Mouse (Mus musculus): ENCODE measurements at regions not wholly inside any gene's neighbourhood (a gene's known extent, or its start where the extent isn't known, plus 50 kb on each side); places are given as distances from the start of the nearest gene placed in this dataset.
A peak's percentile ranks its signal among the peaks of the same experiment; 100 is the strongest.

- no peak for ATAC-seq (ENCODE audit: low FRiP score)
These were observed 283.1 kb upstream of the Ddi1 start for GRCm38 (mm10) chr9:6552731-6553130.

GRCm38 (mm10) chr9:6540178-6540700 is 270.6 kb upstream of the Ddi1 start:
- no peak for ATAC-seq (ENCODE audit: low FRiP score)
- no peak for DNase-seq (ENCODE audit: low spot score)
- H3K4me3 ChIP-seq (ENCODE audit: low read depth, low read length) = no peak overlapping the region

More at GRCm38 (mm10) chr9:6552731-6553130, 283.1 kb upstream of the Ddi1 start:
- Histone ChIP-seq H3K9me3 (ENCODE audit: control insufficient read depth, low read length) (no peaks in the 10 kb centered on the region), H3K4me2 (replicated peaks; ENCODE audit: low read depth, low read length) (no peak overlapping the region), H3K27ac (ENCODE audit: low read depth, low read length) (no peak overlapping the region), H3K4me1 (replicated peaks; ENCODE audit: control insufficient read depth, insufficient read depth, low read length) (no peaks in the 10 kb centered on the region), H3K27me3 (ENCODE audit: control insufficient read depth, insufficient read depth, low read length) (no peaks in the 10 kb centered on the region), H3K36me3 (ENCODE audit: control insufficient read depth, insufficient read depth, low read length) (no peaks in the 10 kb centered on the region), H3K4me3 (ENCODE audit: low read depth, low read length) (no peak overlapping the region), H3K9ac (ENCODE audit: low read depth, low read length) (no peak overlapping the region)
- WGBS = 77% methylated on average over 10 of the region's 10 CpGs
- DNase-seq (ENCODE audit: low spot score) = no peak

GRCm38 (mm10) chr9:6528836-6529235 is 259.2 kb upstream of the Ddi1 start:
- Histone ChIP-seq H3K9me3 (ENCODE audit: control insufficient read depth, low read length) (no peaks in the 10 kb centered on the region), H3K4me1 (replicated peaks; ENCODE audit: control insufficient read depth, insufficient read depth, low read length) (no peaks in the 10 kb centered on the region), H3K36me3 (ENCODE audit: control insufficient read depth, insufficient read depth, low read length) (no peaks in the 10 kb centered on the region), H3K4me2 (replicated peaks; ENCODE audit: low read depth, low read length) (no peak overlapping the region), H3K9ac (ENCODE audit: low read depth, low read length) (no peak overlapping the region), H3K27me3 (ENCODE audit: control insufficient read depth, insufficient read depth, low read length) (no peaks in the 10 kb centered on the region), H3K27ac (ENCODE audit: low read depth, low read length) (no peak overlapping the region), H3K4me3 (ENCODE audit: low read depth, low read length) (no peak overlapping the region)
- ATAC-seq (ENCODE audit: low FRiP score) (no peak), DNase-seq (ENCODE audit: low spot score) (no peak)

More at GRCm38 (mm10) chr9:6540178-6540700, 270.6 kb upstream of the Ddi1 start:
- H3K4me2 ChIP-seq (replicated peaks; ENCODE audit: low read depth, low read length) = no peak overlapping the region
- no peaks in the 10 kb centered on the region for H3K4me1 ChIP-seq (replicated peaks; ENCODE audit: control insufficient read depth, insufficient read depth, low read length)
- no peak overlapping the region for H3K27ac ChIP-seq (ENCODE audit: low read depth, low read length)
- H3K36me3 ChIP-seq (ENCODE audit: control insufficient read depth, insufficient read depth, low read length) = no peaks in the 10 kb centered on the region
- no peaks in the 10 kb centered on the region for H3K27me3 ChIP-seq (ENCODE audit: control insufficient read depth, insufficient read depth, low read length)
- H3K9me3 ChIP-seq (ENCODE audit: control insufficient read depth, low read length) = no peaks in the 10 kb centered on the region
- no peak overlapping the region for H3K9ac ChIP-seq (ENCODE audit: low read depth, low read length)

GRCm38 (mm10) chr9:6517194-6517593 is 247.5 kb upstream of the Ddi1 start:
- no peaks in the 10 kb centered on the region for H3K36me3 ChIP-seq (ENCODE audit: control insufficient read depth, insufficient read depth, low read length)
- H3K9ac ChIP-seq (ENCODE audit: low read depth, low read length) = no peak overlapping the region
- no peaks in the 10 kb centered on the region for H3K9me3 ChIP-seq (ENCODE audit: control insufficient read depth, low read length)
- no peak overlapping the region for H3K4me3 ChIP-seq (ENCODE audit: low read depth, low read length)
- no peaks in the 10 kb centered on the region for H3K27me3 ChIP-seq (ENCODE audit: control insufficient read depth, insufficient read depth, low read length)
- H3K4me1 ChIP-seq (replicated peaks; ENCODE audit: control insufficient read depth, insufficient read depth, low read length) = no peaks in the 10 kb centered on the region
- H3K27ac ChIP-seq (ENCODE audit: low read depth, low read length) = no peak overlapping the region
- DNase-seq (ENCODE audit: low spot score) (no peak), ATAC-seq (ENCODE audit: low FRiP score) (peak; percentile 53; the same call in 1 of the 2 replicates)
- 50% methylated on average over 2 of the region's 2 CpGs for WGBS
- no peak overlapping the region for H3K4me2 ChIP-seq (replicated peaks; ENCODE audit: low read depth, low read length)

GRCm38 (mm10) chr9:6497786-6498185 is 228.1 kb upstream of the Ddi1 start:
- H3K36me3 ChIP-seq (ENCODE audit: control insufficient read depth, insufficient read depth, low read length) = no peaks in the 10 kb centered on the region
- DNase-seq (ENCODE audit: low spot score) (no peak), ATAC-seq (ENCODE audit: low FRiP score) (no peak)
- H3K4me1 ChIP-seq (replicated peaks; ENCODE audit: control insufficient read depth, insufficient read depth, low read length) = no peaks in the 10 kb centered on the region
- H3K9me3 ChIP-seq (ENCODE audit: control insufficient read depth, low read length) = no peaks in the 10 kb centered on the region
- H3K4me3 ChIP-seq (ENCODE audit: low read depth, low read length) = no peak overlapping the region
- H3K27me3 ChIP-seq (ENCODE audit: control insufficient read depth, insufficient read depth, low read length) = no peaks in the 10 kb centered on the region
- no peak overlapping the region for H3K27ac ChIP-seq (ENCODE audit: low read depth, low read length)
- H3K9ac ChIP-seq (ENCODE audit: low read depth, low read length) = no peak overlapping the region
- no peak overlapping the region for H3K4me2 ChIP-seq (replicated peaks; ENCODE audit: low read depth, low read length)

- Histone ChIP-seq H3K4me2 (replicated peaks; ENCODE audit: low read depth, low read length) (no peak overlapping the region), H3K27me3 (ENCODE audit: control insufficient read depth, insufficient read depth, low read length) (no peaks in the 10 kb centered on the region), H3K36me3 (ENCODE audit: control insufficient read depth, insufficient read depth, low read length) (no peaks in the 10 kb centered on the region), H3K9ac (ENCODE audit: low read depth, low read length) (no peak overlapping the region), H3K9me3 (ENCODE audit: control insufficient read depth, low read length) (no peaks in the 10 kb centered on the region), H3K27ac (ENCODE audit: low read depth, low read length) (no peak overlapping the region), H3K4me3 (ENCODE audit: low read depth, low read length) (no peak overlapping the region), H3K4me1 (replicated peaks; ENCODE audit: control insufficient read depth, insufficient read depth, low read length) (no peaks in the 10 kb centered on the region)
- 84% methylated on average over 1 of the region's 1 CpGs for WGBS
- no peak for DNase-seq (ENCODE audit: low spot score)
- ATAC-seq (ENCODE audit: low FRiP score) = no peak
These were observed 210.8 kb upstream of the Ddi1 start for GRCm38 (mm10) chr9:6480401-6480800.

- Histone ChIP-seq H3K4me3 (ENCODE audit: low read depth, low read length) (no peak overlapping the region), H3K9ac (ENCODE audit: low read depth, low read length) (no peak overlapping the region), H3K4me1 (replicated peaks; ENCODE audit: control insufficient read depth, insufficient read depth, low read length) (no peaks in the 10 kb centered on the region), H3K9me3 (ENCODE audit: control insufficient read depth, low read length) (no peaks in the 10 kb centered on the region), H3K27ac (ENCODE audit: low read depth, low read length) (no peak overlapping the region), H3K36me3 (ENCODE audit: control insufficient read depth, insufficient read depth, low read length) (no peaks in the 10 kb centered on the region), H3K4me2 (replicated peaks; ENCODE audit: low read depth, low read length) (no peak overlapping the region), H3K27me3 (ENCODE audit: control insufficient read depth, insufficient read depth, low read length) (no peaks in the 10 kb centered on the region)
- DNase-seq (ENCODE audit: low spot score) (no peak), ATAC-seq (ENCODE audit: low FRiP score) (no peak)
These were observed 184.9 kb upstream of the Ddi1 start for GRCm38 (mm10) chr9:6454542-6454941.

- Histone ChIP-seq H3K27ac (ENCODE audit: low read depth, low read length) (no peak overlapping the region), H3K4me2 (replicated peaks; ENCODE audit: low read depth, low read length) (no peak overlapping the region), H3K4me3 (ENCODE audit: low read depth, low read length) (no peak overlapping the region), H3K9ac (ENCODE audit: low read depth, low read length) (no peak overlapping the region), H3K36me3 (ENCODE audit: control insufficient read depth, insufficient read depth, low read length) (no peaks in the 10 kb centered on the region), H3K9me3 (ENCODE audit: control insufficient read depth, low read length) (no peaks in the 10 kb centered on the region), H3K27me3 (ENCODE audit: control insufficient read depth, insufficient read depth, low read length) (no peaks in the 10 kb centered on the region), H3K4me1 (replicated peaks; ENCODE audit: control insufficient read depth, insufficient read depth, low read length) (no peaks in the 10 kb centered on the region)
- no peak for ATAC-seq (ENCODE audit: low FRiP score)
- 71% methylated on average over 3 of the region's 3 CpGs for WGBS
- no peak for DNase-seq (ENCODE audit: low spot score)
These were observed 165.6 kb upstream of the Ddi1 start for GRCm38 (mm10) chr9:6435236-6435635.

- ATAC-seq (ENCODE audit: low FRiP score) = no peak
These were observed 164.3 kb upstream of the Ddi1 start for GRCm38 (mm10) chr9:6433813-6434456.

More at GRCm38 (mm10) chr9:6433813-6434456, 164.3 kb upstream of the Ddi1 start:
- no peaks in the 10 kb centered on the region for H3K9me3 ChIP-seq (ENCODE audit: control insufficient read depth, low read length)
- no peak overlapping the region for H3K4me2 ChIP-seq (replicated peaks; ENCODE audit: low read depth, low read length)
- no peak overlapping the region for H3K9ac ChIP-seq (ENCODE audit: low read depth, low read length)
- H3K36me3 ChIP-seq (ENCODE audit: control insufficient read depth, insufficient read depth, low read length) = no peaks in the 10 kb centered on the region
- no peaks in the 10 kb centered on the region for H3K4me1 ChIP-seq (replicated peaks; ENCODE audit: control insufficient read depth, insufficient read depth, low read length)
- no peaks in the 10 kb centered on the region for H3K27me3 ChIP-seq (ENCODE audit: control insufficient read depth, insufficient read depth, low read length)
- H3K27ac ChIP-seq (ENCODE audit: low read depth, low read length) = no peak overlapping the region
- no peak overlapping the region for H3K4me3 ChIP-seq (ENCODE audit: low read depth, low read length)
- no peak for DNase-seq (ENCODE audit: low spot score)

All from hindbrain, embryonic 11.5 days (tissue).